Mouse (Mus musculus) neural tube, embryonic 10.5 days (tissue): Measurements from ENCODE around the gene 4930590J08Rik.
"Not testable (repeated sequence)": the region's sequence is repeated elsewhere in the genome, so short reads cannot be mapped to it uniquely, and the experiment has no call there.

Experiments
- DNase-seq: peaks from one replicate; pipeline ENCODE4 v3.0.0-alpha.2; 2017; ENCODE audit warnings: low spot score; ENCODE audit errors: extremely low spot score

4930590J08Rik gene

GRCm38 (mm10) chr6:91902509-91902908 lies at the start of gene 4930590J08Rik:
TSS of gene 4930590J08Rik (plus strand) at chr6:91902809.
- not testable (repeated sequence) for DNase-seq

GRCm38 (mm10) chr6:91858339-91858738 lies 44.3 kb upstream of the 4930590J08Rik start:
- DNase-seq = no peak

- no peak for DNase-seq
Measured at GRCm38 (mm10) chr6:91862848-91863247, 39.8 kb upstream of the 4930590J08Rik start.

- no peak for DNase-seq
Measured at GRCm38 (mm10) chr6:91864595-91864994, 38.0 kb upstream of the 4930590J08Rik start.

GRCm38 (mm10) chr6:91865601-91866000 lies 37.0 kb upstream of the 4930590J08Rik start:
- no peak for DNase-seq

GRCm38 (mm10) chr6:91868091-91868490 lies 34.5 kb upstream of the 4930590J08Rik start:
- no peak for DNase-seq

GRCm38 (mm10) chr6:91872781-91873180 lies 29.8 kb upstream of the 4930590J08Rik start:
- no peak for DNase-seq

- peak; percentile 90 for DNase-seq
Measured at GRCm38 (mm10) chr6:91877885-91878651, 24.5 kb upstream of the 4930590J08Rik start, which contains the start of gene Ccdc174. TSS of gene Ccdc174 (plus strand) at chr6:91878053.

GRCm38 (mm10) chr6:91883859-91884258 lies 18.8 kb upstream of the 4930590J08Rik start:
- DNase-seq = no peak

GRCm38 (mm10) chr6:91889255-91889906 lies 13.2 kb upstream of the 4930590J08Rik start:
- DNase-seq = no peak

GRCm38 (mm10) chr6:91890615-91891014 lies 12.0 kb upstream of the 4930590J08Rik start:
- DNase-seq = no peak

GRCm38 (mm10) chr6:91891776-91892175 lies 10.8 kb upstream of the 4930590J08Rik start:
- DNase-seq = no peak

GRCm38 (mm10) chr6:91896783-91897182 lies 5.8 kb upstream of the 4930590J08Rik start:
- DNase-seq = no peak

- peak; percentile 77 for DNase-seq
Measured at GRCm38 (mm10) chr6:91901505-91901904, 1.1 kb upstream of the 4930590J08Rik start.

- DNase-seq = no peak
Measured at GRCm38 (mm10) chr6:91914011-91914410, 11.4 kb downstream of the 4930590J08Rik start.

GRCm38 (mm10) chr6:91917286-91917685 lies 14.7 kb downstream of the 4930590J08Rik start:
- DNase-seq = no peak

GRCm38 (mm10) chr6:91917716-91918115 lies 15.1 kb downstream of the 4930590J08Rik start:
- no peak for DNase-seq

GRCm38 (mm10) chr6:91931231-91931630 lies 28.6 kb downstream of the 4930590J08Rik start:
- no peak for DNase-seq

GRCm38 (mm10) chr6:91938491-91938890 lies 35.9 kb downstream of the 4930590J08Rik start:
- no peak for DNase-seq

- no peak for DNase-seq
Measured at GRCm38 (mm10) chr6:91948426-91948825, 45.8 kb downstream of the 4930590J08Rik start.

- DNase-seq = not testable (repeated sequence)
Measured at GRCm38 (mm10) chr6:91958015-91958414, 55.4 kb downstream of the 4930590J08Rik start.

GRCm38 (mm10) chr6:91960028-91960811 lies 57.6 kb downstream of the 4930590J08Rik start:
- no peak for DNase-seq
